Mouse (Mus musculus) mesoderm, embryonic 11.5 days (tissue): Measurements from ENCODE around the gene Chrm3.

ENCODE experiments used
- DNase-seq: peaks from one replicate; pipeline ENCODE4 v3.0.0-alpha.2; 2012; ENCODE audit warnings: low read depth, low spot score

Gene Chrm3

GRCm38 (mm10) chr13:9897231-9897630 is 463.4 kb downstream of the Chrm3 start:
- no peak for DNase-seq

GRCm38 (mm10) chr13:9895045-9895625 is 465.5 kb downstream of the Chrm3 start:
- no peak for DNase-seq

- DNase-seq: no peak
These were observed 469.6 kb downstream of the Chrm3 start for GRCm38 (mm10) chr13:9891088-9891487.

- DNase-seq: no peak
These were observed 470.2 kb downstream of the Chrm3 start for GRCm38 (mm10) chr13:9890460-9890859.

GRCm38 (mm10) chr13:9889954-9890353 is 470.7 kb downstream of the Chrm3 start:
- no peak for DNase-seq

DNA sequence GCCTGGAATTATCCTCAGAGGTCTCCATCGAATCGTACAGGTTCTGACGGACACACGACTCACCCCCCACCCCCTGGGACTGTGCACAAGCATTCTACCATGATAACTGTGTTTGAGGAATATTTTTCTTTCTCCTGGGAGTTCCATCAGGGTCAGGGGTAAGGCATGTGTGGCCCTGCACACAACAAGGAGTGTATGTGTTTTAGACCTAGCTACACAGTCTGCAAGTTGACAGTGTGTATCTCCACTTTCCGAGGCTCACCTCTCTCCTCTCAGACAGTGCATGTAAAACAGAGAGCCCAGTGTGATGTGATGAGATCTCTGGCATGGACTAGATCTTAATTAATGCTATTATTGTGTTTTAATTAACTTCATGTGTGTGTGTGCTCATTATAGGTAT is 472.4 kb downstream of the Chrm3 start:
- no peak for DNase-seq

- no peak for DNase-seq
These were observed 473.4 kb downstream of the Chrm3 start for GRCm38 (mm10) chr13:9887261-9887660.

- no peak for DNase-seq
These were observed 474.0 kb downstream of the Chrm3 start for GRCm38 (mm10) chr13:9886465-9887135.

- DNase-seq: peak; percentile 80
These were observed 478.0 kb downstream of the Chrm3 start for GRCm38 (mm10) chr13:9882362-9883282.

- DNase-seq: no peak
These were observed 478.7 kb downstream of the Chrm3 start for GRCm38 (mm10) chr13:9881930-9882329.

GRCm38 (mm10) chr13:9880401-9880800 is 480.2 kb downstream of the Chrm3 start:
- DNase-seq: no peak

DNA sequence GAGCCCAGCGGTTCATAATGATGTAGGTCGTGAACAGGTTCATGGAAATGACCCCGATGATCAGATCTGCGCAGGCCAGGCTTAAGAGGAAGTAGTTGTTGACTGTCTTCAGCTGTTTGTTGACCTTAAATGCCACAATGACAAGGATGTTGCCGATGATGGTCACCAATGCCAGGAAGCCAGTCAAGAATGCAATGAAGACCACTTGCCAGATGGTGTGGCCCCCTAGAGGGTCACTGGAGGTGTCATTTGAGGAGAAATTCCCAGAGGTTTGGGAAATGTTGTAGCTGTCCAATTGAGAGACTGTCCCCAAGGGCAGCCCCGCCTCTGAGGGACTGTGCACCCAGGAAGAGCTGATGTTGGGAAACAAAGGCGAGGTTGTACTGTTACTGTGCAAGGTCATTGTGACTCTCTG is 482.0 kb downstream of the Chrm3 start:
- DNase-seq: no peak

DNA sequence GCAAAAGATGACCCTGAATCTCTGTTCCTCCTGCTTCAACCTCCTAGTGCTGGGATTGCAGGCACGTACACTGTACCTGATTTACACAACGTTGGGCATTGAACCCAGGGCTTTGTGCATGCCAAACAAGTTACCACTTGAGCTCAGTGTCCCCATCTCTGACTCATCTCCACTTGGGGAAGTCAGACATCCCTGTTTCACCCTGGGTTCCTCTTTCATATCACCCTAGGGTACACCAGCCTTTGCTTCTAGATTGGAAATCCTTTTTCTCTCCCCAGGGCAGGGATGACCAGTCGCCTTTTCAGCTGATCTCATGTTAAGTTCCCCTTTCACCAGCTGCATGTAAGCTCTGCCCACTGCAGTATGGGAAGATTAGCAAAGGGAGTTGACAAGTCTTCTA is 487.3 kb downstream of the Chrm3 start:
- no peak for DNase-seq

DNA sequence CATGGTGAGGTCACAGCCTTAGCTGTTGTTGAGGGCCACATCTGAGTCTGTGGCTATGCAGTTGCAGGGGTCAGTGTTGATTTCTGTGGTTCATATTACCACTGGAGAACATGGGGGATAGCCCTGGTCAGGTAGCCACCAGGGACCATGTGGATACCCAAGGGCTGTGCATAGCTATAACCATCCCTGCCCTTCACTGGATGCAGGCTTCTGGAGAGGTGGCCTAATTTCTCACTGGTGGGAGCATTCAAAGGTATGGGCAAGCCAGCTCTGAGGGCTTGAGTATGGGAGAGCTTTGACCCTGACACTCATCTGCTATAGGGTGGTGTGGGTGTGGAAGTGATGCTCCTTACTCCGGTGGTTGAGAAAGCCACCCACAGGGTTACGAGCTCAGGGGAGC is 494.5 kb downstream of the Chrm3 start:
- DNase-seq: no peak

- DNase-seq: no peak
These were observed 513.1 kb downstream of the Chrm3 start for GRCm38 (mm10) chr13:9847515-9847914.

DNA sequence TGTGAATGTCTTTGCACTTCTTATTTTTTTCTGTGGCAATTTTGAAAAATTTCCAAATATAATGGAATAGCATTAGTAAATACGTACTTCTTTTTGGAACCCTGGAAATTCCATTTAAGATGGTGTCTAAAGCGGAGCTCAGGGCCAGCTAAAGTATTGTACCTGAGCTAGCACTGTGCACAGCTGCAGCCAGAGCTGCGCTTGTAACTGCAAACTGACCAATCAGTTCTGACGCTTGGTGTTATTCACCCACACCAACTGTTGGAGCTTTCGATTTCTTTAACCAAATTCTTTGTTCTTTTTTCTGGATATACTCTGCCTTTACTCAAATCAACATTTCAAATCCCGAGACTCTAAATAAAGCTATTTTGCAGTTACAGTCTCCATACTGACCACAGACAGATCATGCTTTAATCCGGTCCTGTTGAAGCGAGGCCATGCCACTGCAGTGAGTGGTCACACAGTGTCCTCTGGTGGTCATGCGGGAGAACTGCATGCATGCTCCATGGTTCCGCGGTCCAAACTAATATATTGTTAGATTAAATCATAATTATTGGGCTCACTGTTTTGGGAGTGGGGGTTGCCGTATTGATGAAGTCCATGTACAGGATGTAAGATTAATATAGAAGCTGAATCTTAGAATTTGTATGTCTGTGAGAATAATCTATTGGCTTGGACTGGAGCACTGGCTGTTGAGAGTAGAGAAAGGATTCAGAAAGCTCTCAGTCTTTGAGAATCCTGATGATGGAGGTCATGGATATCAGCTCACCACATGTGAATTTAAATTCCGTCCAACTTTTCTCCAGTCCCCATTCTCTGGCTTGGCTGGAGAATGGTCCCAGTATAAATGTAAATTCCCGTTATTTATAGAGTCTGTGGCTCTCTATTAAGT is 513.9 kb downstream of the Chrm3 start:
- DNase-seq: peak; percentile 68

GRCm38 (mm10) chr13:9834146-9834679 is 526.4 kb downstream of the Chrm3 start:
- DNase-seq: peak; percentile 85

DNA sequence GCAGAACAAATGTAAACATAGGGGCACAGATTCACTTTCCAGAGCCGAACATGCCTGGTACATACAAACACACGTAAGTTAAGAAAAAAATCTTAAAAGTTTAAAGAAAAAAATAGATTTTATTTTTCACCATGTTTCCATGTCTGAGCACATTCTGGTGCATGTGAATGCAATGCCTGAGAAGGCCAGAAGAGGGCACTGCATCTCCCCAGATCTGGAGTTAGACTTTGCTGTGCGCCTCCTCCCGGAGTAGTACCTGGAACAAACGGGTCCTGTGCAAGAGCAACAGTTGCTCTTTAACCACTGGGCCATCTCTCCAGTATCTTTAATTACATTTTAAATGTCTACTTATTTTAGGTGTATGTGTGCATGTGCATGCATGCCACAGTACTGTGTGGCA is 534.4 kb downstream of the Chrm3 start:
- no peak for DNase-seq
